Mouse (Mus musculus) heart, adult 10 weeks (tissue): ENCODE measurements around the gene Rdh8. TPM values are rescaled to one million over a fixed set of nuclear protein-coding genes. Genes with fewer than 3 reads are reported as not detected.

Experiments
- polyA plus RNA-seq: library from polyadenylated mRNA; stranded (reverse); fragments of 350-450 nt; fragmentation: Illumina TruSeq; extraction: RNeasy Lipid Tissue Mini Kit (QIAGEN cat#74804); gene quantifications from one replicate; pipeline ENCODE4 v1.2.3, GENCODE M21; 2014; ENCODE audit warnings: low read depth, low replicate concordance

Rdh8 gene
- polyA plus RNA-seq, result not detected

DNA sequence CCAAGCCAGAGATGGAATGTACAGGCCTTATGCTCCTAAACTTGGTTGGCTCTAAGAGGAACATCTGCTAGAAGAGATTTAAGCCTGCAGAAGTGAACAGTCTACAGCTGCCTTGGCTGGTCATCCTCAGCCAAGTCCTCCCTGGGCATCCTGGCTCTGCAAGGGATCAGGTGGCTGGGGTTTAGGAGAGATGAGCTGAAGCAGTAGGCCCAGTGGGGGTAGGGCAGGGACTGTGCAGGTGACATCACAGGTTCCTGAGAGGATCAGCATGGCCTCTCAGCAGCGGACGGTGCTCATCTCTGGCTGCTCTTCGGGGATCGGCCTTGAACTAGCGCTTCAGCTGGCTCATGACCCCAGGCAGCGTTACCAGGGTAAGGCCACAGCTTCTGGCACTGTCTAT, at the start of gene Rdh8:
Gene Rdh8 (plus strand): TSS at position 268 of the 400 bp plus-strand sequence.

DNA sequence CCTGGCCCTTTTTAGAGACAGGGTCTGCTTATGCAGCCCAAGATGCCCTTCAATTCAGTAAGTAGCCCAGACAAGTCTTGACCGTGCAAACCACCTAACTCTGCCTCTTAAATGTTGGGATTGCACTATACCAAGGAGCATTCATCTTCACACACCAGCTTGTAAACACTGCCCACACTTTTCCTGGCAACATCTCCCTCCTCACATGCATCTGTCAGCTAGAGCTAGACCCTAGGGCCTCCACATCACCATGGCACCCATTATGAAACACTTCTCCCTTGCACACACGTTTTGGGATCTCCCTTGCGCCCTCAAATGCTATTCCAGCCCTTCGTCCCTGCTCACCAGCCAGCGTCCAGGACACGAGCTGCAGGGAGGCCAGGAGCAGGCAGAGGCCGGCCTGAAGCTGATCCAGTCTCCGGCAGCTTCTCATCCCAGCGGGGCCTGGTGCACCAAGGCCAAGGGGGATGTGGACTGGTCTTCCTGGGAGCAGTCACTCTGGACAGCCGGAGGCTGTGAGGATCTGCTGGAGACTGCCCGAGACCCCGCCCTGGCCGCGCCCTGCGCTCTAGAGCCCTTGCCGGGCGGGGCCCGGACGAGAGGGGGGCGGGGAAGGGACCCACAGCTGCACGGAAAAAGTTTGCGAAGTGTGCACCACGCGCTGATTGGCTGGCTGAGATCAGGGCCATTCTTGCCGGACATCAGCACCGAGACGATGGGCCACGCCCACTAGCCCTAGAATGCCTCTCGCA, 3.6 kb upstream of the Rdh8 start, which contains the start of gene Col5a3:
Gene Col5a3 (minus strand): TSS at position 547 of the 752 bp plus-strand sequence.

DNA sequence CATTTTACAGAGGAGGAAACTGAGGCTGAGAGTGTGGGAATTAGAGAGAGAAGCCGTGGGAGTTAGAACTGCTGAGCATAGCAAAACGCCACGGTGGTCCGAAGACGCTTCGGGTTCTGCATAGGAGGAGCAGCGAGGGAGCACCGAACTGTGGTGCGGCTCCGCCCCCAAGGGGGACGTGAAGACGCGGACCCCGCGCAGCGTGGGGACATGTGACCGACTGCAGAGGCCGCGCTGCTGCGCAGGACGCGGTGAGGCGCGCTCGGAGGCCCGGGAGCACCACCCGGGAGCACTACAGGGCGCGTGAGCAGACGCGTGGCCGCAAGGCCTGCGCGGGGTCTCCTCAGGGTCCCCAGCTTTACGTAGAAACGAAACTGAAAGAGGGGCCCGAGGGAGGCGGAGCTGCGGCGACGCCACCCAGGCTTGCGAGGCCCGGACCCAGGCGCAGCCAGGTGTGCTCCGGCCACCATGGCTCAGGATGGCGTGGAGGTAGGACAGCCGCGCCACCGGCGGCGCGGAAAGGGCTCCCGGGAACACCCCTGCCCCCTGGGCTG, 50.2 kb downstream of the Rdh8 start, which contains the start of gene A230050P20Rik:
Gene A230050P20Rik (plus strand): TSS at position 195 of the 554 bp plus-strand sequence.

Other genes starting within 250 kb of the Rdh8 start
- gene Zfp846, start 237.2 kb upstream of the Rdh8 start, polyA plus RNA-seq, result 2.7 TPM
- 447 TPM for gene Ubl5, start 175.6 kb upstream of the Rdh8 start, polyA plus RNA-seq
- 17.7 TPM for gene Fbxl12, start 173.7 kb upstream of the Rdh8 start, polyA plus RNA-seq
- 17.5 TPM for gene Pin1, start 166.4 kb upstream of the Rdh8 start, polyA plus RNA-seq
- not detected for gene Olfm2, start 72.2 kb upstream of the Rdh8 start, polyA plus RNA-seq
- 14.5 TPM for gene Col5a3, start 3.4 kb upstream of the Rdh8 start, polyA plus RNA-seq
- gene A230050P20Rik, start 50.1 kb downstream of the Rdh8 start, polyA plus RNA-seq, result 11.0 TPM
- gene Angptl6, start 61.2 kb downstream of the Rdh8 start, polyA plus RNA-seq, result 3.9 TPM
- 11.1 TPM for gene Ppan, start 69.7 kb downstream of the Rdh8 start, polyA plus RNA-seq
- gene Eif3g, start 80.1 kb downstream of the Rdh8 start, polyA plus RNA-seq, result 113 TPM
- 9.2 TPM for gene Dnmt1, start 141.4 kb downstream of the Rdh8 start, polyA plus RNA-seq
- gene S1pr2, start 158.3 kb downstream of the Rdh8 start, polyA plus RNA-seq, result 2.7 TPM
- 123 TPM for gene Mrpl4, start 184.2 kb downstream of the Rdh8 start, polyA plus RNA-seq
- gene Icam1, start 197.5 kb downstream of the Rdh8 start, polyA plus RNA-seq, result 12.4 TPM
- gene Icam4, start 210.9 kb downstream of the Rdh8 start, polyA plus RNA-seq, result 1.3 TPM
- not detected for gene Icam5, start 213.6 kb downstream of the Rdh8 start, polyA plus RNA-seq
- gene Zglp1, start 248.6 kb downstream of the Rdh8 start, polyA plus RNA-seq, result not detected